Mouse (Mus musculus) embryonic facial prominence, embryonic 11.5 days (tissue): Measurements from ENCODE around the gene Coq8a. TPM values are rescaled to one million over a fixed set of nuclear protein-coding genes. Genes with fewer than 3 reads are reported as not detected.

Source experiments
- ATAC-seq: fragments of 200-750 bp; cut with Nextera tagmentation; replicated peaks from 2 replicates; pipeline ENCODE4 v1.8.0; 2017; ENCODE audit warnings: low read depth; ENCODE audit not compliant: insufficient number of reproducible peaks, low FRiP score, low TSS enrichment
- DNase-seq: peaks from one replicate; pipeline ENCODE4 v3.0.0-alpha.2; 2015; ENCODE audit warnings: low spot score
- H3K27ac ChIP-seq: fragments of 300-500 bp; sonication (generic); replicated peaks from 2 replicates; pipeline ENCODE4 v1.5.1; 2014; ENCODE audit warnings: mild to moderate bottlenecking, low read depth, low read length, control low read depth
- H3K27me3 ChIP-seq: fragments of 300-500 bp; sonication (generic); 2 replicates; pipeline ENCODE4 v1.6.1; 2014; ENCODE audit warnings: mild to moderate bottlenecking, low read length, moderate library complexity, mixed read lengths; ENCODE audit not compliant: control insufficient read depth, insufficient read depth
- H3K36me3 ChIP-seq: fragments of 300-500 bp; sonication (generic); replicated peaks from 2 replicates; pipeline ENCODE4 v1.6.1; 2014; ENCODE audit warnings: low read depth, mild to moderate bottlenecking, low read length, moderate library complexity, mixed read lengths; ENCODE audit not compliant: control insufficient read depth, insufficient read depth
- H3K4me1 ChIP-seq: fragments of 300-500 bp; sonication (generic); 2 replicates; pipeline ENCODE4 v1.6.1; 2014; ENCODE audit warnings: low read length, mixed read lengths; ENCODE audit not compliant: control insufficient read depth, insufficient read depth
- H3K4me2 ChIP-seq: fragments of 300-500 bp; sonication (generic); 2 replicates; pipeline ENCODE4 v1.6.1; 2014; ENCODE audit warnings: low read depth, mild to moderate bottlenecking, control low read depth, low read length, moderate library complexity
- H3K4me3 ChIP-seq: fragments of 300-500 bp; sonication (generic); 2 replicates; pipeline ENCODE4 v1.5.1; 2014; ENCODE audit warnings: low read depth, low read length, control low read depth
- H3K9ac ChIP-seq: fragments of 300-500 bp; sonication (generic); replicated peaks from 2 replicates; pipeline ENCODE4 v1.6.1; 2014; ENCODE audit warnings: mild to moderate bottlenecking, control low read depth, low read length
- H3K9me3 ChIP-seq: fragments of 300-500 bp; sonication (generic); replicated peaks from 2 replicates; pipeline ENCODE4 v1.6.1; 2016; ENCODE audit warnings: mild to moderate bottlenecking, low read length, inconsistent platforms, mixed read lengths; ENCODE audit not compliant: control insufficient read depth
- WGBS: fragments of 180-500 bp; shearing (Covaris S2); extraction: QIAGEN DNeasy Blood & Tissue Kit; methylation state at CpG from one replicate; pipeline ENCODE4 v1.1.7; 2014; 5-methylcytosine and 5-hydroxymethylcytosine counted together
- polyA plus RNA-seq: library from polyadenylated mRNA; unstranded; fragments of >200 nt; fragmentation: Nextera tagmentation; extraction: Ambion mirVana; gene quantifications from 2 replicates; pipeline ENCODE4 v1.2.1, GENCODE M21; 2014

Coq8a gene
- polyA plus RNA-seq, 1 experiment from 2014 or later = 2.7 TPM

DNA sequence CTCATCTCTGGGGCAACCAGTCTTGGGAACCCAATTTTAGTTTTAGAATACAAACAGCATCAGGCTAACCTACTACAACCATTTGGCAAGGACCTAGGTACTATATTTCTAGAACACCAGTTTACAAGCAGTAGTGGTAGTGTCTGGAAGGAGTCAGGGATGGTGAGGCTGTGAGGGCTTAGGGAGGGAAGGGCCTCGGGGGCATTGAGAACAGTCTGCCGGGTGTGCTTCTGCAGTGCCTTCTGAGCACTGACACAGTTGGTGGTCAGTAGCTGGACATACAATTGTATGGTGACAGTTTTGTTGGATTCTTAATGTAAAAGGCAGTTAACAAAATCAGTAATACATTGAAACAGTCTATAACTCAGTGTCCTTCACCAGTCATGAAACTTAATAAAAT, 38.9 kb downstream of the Coq8a start:
- ATAC-seq = no peak
- H3K4me2 ChIP-seq = no peak overlapping the region
- WGBS = 70% methylated on average over 2 of the region's 2 CpGs

DNA sequence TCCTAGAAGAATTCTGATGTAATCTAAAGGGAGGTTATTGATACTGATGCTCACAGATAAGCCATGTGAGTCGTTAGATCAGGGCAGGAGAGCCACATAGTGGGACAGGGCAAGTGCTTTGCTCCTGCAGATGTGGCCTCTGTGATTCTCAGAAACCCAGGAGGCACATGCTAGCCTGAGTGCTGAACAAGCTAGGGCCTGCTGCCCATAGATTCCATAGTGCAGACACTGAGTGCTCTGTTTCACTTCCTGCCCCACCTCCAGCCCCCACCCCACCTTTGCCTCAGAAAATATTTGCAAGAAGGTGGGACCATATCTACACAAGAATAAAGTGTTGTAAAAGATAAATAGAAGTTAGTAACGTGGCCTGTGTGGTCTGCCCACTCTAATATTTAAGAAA, 40.8 kb downstream of the Coq8a start:
- ATAC-seq = no peak
- H3K4me3 ChIP-seq = no peak overlapping the region
- H3K27me3 ChIP-seq = no peaks in the 10 kb centered on the region
- WGBS = 79% methylated on average over 2 of the region's 2 CpGs
- no peak overlapping the region for H3K4me2 ChIP-seq
- no peak for DNase-seq
- no peaks in the 10 kb centered on the region for H3K9me3 ChIP-seq
- no peaks in the 10 kb centered on the region; the same call in none of the 2 replicates for H3K36me3 ChIP-seq
- H3K27ac ChIP-seq = no peak overlapping the region
- H3K9ac ChIP-seq = no peak overlapping the region
- no peaks in the 10 kb centered on the region for H3K4me1 ChIP-seq

More for the DNA sequence above, 38.9 kb downstream of the Coq8a start:
- no peaks in the 10 kb centered on the region; the same call in 1 of the 2 replicates for H3K36me3 ChIP-seq
- H3K27ac ChIP-seq = no peak overlapping the region
- H3K9ac ChIP-seq = no peak overlapping the region
- DNase-seq = no peak
- no peak overlapping the region for H3K4me3 ChIP-seq
- H3K27me3 ChIP-seq = no peaks in the 10 kb centered on the region
- H3K9me3 ChIP-seq = no peaks in the 10 kb centered on the region
- H3K4me1 ChIP-seq = no peaks in the 10 kb centered on the region

DNA sequence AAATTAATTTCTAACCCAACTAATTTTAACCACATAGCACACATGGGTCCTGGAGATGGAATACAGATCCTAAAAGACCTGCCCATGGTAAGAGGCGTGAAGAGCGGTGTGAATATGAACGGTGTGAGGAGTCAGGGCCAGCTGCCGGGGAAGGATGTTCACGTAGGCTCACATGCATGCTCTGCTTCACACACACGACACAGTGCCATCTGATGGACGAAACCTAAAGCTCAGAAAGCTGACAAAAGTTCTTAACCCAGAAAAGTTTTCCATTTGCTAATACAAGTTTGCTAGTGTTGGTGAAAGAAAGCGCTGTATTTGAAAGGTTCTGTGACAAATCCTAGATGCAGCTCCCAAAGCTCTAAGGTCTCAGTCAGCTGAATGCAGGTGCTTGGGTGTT, 48.2 kb downstream of the Coq8a start:
- ATAC-seq (no peak), DNase-seq (no peak)
- Histone ChIP-seq H3K4me2 (no peak overlapping the region), H3K36me3 (no peaks in the 10 kb centered on the region; the same call in 1 of the 2 replicates), H3K27ac (no peak overlapping the region), H3K4me3 (no peak overlapping the region), H3K27me3 (no peaks in the 10 kb centered on the region), H3K9ac (no peak overlapping the region), H3K4me1 (no peaks in the 10 kb centered on the region), H3K9me3 (no peaks in the 10 kb centered on the region)
- 87% methylated on average over 8 of the region's 8 CpGs for WGBS

- WGBS = 93% methylated on average over 4 of the region's 4 CpGs
- no peaks in the 10 kb centered on the region for H3K27me3 ChIP-seq
- H3K9ac ChIP-seq = no peak overlapping the region
- no peaks in the 10 kb centered on the region for H3K9me3 ChIP-seq
- no peaks in the 10 kb centered on the region for H3K4me1 ChIP-seq
- no peak overlapping the region for H3K4me2 ChIP-seq
- no peak for DNase-seq
- ATAC-seq = no peak
- H3K36me3 ChIP-seq = no peaks in the 10 kb centered on the region; the same call in none of the 2 replicates
- no peak overlapping the region for H3K4me3 ChIP-seq
- no peak overlapping the region for H3K27ac ChIP-seq
Measured at GRCm38 (mm10) chr1:180148563-180148962, 50.8 kb downstream of the Coq8a start.

DNA sequence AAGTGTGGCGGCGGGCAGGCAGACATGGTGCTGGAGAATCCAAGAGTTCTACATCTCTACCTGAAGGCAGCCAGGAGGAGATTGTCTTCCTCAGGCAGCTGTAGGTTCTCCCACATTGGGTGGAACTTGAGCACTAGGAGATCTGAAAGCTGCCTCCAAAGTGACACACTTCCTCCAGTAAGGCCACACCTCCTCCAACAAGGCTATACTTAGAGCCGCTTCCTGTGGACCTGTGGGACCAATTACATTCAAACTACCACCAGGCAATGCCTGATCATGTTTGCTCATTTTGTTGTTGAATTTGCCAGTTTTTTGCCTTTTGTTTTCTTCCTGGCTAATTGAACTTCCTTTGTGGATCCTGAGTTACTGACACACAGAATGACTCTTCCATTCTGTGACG, 51.4 kb downstream of the Coq8a start:
- no peaks in the 10 kb centered on the region; the same call in none of the 2 replicates for H3K36me3 ChIP-seq
- H3K27ac ChIP-seq = no peak overlapping the region

DNA sequence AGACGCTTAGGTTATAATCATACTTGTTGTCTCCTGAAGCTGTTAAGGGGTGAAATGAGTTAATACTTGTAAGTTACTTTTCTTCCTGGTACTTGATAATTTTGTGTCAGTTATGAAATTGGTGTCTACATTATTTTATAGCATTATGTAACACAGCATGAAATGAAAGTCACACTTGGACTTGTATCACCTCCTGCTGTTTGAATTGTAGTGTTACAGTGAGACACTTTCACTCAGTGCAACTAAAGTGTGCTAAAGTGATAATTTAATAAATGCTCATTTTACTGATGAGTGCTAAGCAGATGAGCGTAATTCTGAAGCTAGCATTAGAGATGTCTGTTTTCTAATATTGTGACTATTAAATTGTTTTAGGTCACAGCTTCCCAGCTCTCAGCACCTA, 58.4 kb downstream of the Coq8a start:
- 95% methylated on average over 2 of the region's 2 CpGs for WGBS
- ATAC-seq (no peak), DNase-seq (no peak)
- Histone ChIP-seq H3K4me3 (no peak overlapping the region), H3K9ac (no peak overlapping the region), H3K27ac (no peak overlapping the region), H3K27me3 (no peaks in the 10 kb centered on the region), H3K9me3 (no peaks in the 10 kb centered on the region), H3K4me1 (no peaks in the 10 kb centered on the region), H3K36me3 (no peaks in the 10 kb centered on the region; the same call in none of the 2 replicates), H3K4me2 (no peak overlapping the region)

More for the DNA sequence above, 51.4 kb downstream of the Coq8a start:
- H3K9me3 ChIP-seq = no peaks in the 10 kb centered on the region
- no peak overlapping the region for H3K4me3 ChIP-seq
- WGBS = 65% methylated on average over 4 of the region's 4 CpGs
- no peaks in the 10 kb centered on the region for H3K27me3 ChIP-seq
- no peaks in the 10 kb centered on the region for H3K4me1 ChIP-seq
- no peak overlapping the region for H3K9ac ChIP-seq
- no peak for ATAC-seq
- H3K4me2 ChIP-seq = no peak overlapping the region
- DNase-seq = peak; percentile 34

- Histone ChIP-seq H3K4me2 (no peak overlapping the region), H3K9me3 (no peaks in the 10 kb centered on the region), H3K4me3 (no peak overlapping the region), H3K4me1 (no peaks in the 10 kb centered on the region), H3K27ac (no peak overlapping the region), H3K27me3 (no peaks in the 10 kb centered on the region), H3K9ac (no peak overlapping the region), H3K36me3 (no peaks in the 10 kb centered on the region; the same call in 1 of the 2 replicates)
- peak; percentile 62 for DNase-seq
- ATAC-seq = no peak
- 66% methylated on average over 4 of the region's 4 CpGs for WGBS
Measured at GRCm38 (mm10) chr1:180139158-180139557, 60.2 kb downstream of the Coq8a start.

GRCm38 (mm10) chr1:180132187-180132586, 67.2 kb downstream of the Coq8a start:
- Histone ChIP-seq H3K27me3 (no peaks in the 10 kb centered on the region), H3K4me2 (no peak overlapping the region), H3K4me3 (no peak overlapping the region), H3K9ac (no peak overlapping the region), H3K9me3 (no peaks in the 10 kb centered on the region), H3K36me3 (no peaks in the 10 kb centered on the region), H3K27ac (no peak overlapping the region), H3K4me1 (no peaks in the 10 kb centered on the region)
- ATAC-seq = no peak
- no peak for DNase-seq
- 90% methylated on average over 4 of the region's 4 CpGs for WGBS
